Mouse (Mus musculus): Measurements from ENCODE around the gene Gm11437.

GRCm38 (mm10) chr11:84168701-84169288 lies 1.5 kb upstream of the Gm11437 start:
- TF ChIP-seq POLR2A (IDR thresholded peaks at IDR 0.05; ENCODE audit: low read depth, low read length) (no peak), CTCF (IDR thresholded peaks at IDR 0.05; ENCODE audit: extremely low read depth, insufficient read length, insufficient replicate concordance, low read depth, low read length) (peak; percentile 25; the same call in 1 of the 2 replicates)

All from small intestine, adult 2 months (tissue).